Mouse (Mus musculus): ENCODE measurements at regions not wholly inside any gene's neighbourhood (a gene's known extent, or its start where the extent isn't known, plus 50 kb on each side); places are given as distances from the start of the nearest gene placed in this dataset.

DNA sequence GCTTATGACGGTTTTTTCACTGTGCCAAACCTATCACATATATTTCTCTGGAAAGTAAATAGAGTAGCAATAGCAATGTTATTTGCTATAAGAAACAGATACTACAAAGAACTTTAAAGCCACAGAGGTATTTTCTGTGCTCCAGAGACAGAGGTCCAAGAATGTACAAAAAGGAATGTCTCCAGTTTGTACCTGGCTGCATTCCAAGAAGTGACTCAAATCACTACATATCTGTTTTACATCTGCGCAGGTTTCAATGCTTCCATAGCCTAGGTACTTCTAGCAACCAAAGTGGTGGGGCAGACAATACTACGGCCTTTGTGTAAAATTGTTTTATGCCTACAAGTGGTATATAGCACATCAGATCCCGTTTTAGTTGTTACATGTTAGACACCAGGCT is 620.7 kb upstream of the Klf6 start:
- DNase-seq (ENCODE audit: low spot score) = no peak
- Histone ChIP-seq H3K9me3 (replicated peaks) (no peaks in the 10 kb centered on the region), H3K27me3 (ENCODE audit: low read depth, poor library complexity, severe bottlenecking) (no peaks in the 10 kb centered on the region), H3K4me3 (no peak overlapping the region), H3K27ac (no peak overlapping the region), H3K36me3 (no peaks in the 10 kb centered on the region), H3K4me1 (no peaks in the 10 kb centered on the region)
- WGBS = 89% methylated on average over 4 of the region's 4 CpGs

DNA sequence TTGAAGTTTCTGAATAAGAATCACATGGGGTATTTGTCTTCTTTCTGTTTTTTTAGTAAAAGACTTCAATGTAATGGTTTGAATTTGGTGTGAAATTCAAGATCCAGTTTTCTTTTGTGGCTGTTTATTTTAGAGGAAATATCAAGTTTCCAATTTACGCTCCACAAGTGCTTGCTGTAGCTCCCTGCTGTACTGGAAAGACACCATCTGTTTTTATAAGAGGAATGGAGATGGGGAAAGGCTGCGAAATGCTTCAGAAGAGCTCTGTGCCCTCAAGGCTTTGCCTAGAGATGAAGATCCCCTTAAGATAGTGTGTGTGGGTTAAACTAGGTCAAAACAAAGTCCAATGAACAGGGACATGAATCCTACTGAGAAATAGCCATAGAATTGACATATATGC is 618.5 kb upstream of the Klf6 start:
- Histone ChIP-seq H3K27ac (no peak overlapping the region), H3K27me3 (ENCODE audit: low read depth, poor library complexity, severe bottlenecking) (no peaks in the 10 kb centered on the region), H3K4me3 (no peak overlapping the region), H3K36me3 (no peaks in the 10 kb centered on the region), H3K9me3 (replicated peaks) (no peaks in the 10 kb centered on the region), H3K4me1 (no peaks in the 10 kb centered on the region)
- WGBS = 58% methylated on average over 2 of the region's 2 CpGs
- no peak for DNase-seq (ENCODE audit: low spot score)

DNA sequence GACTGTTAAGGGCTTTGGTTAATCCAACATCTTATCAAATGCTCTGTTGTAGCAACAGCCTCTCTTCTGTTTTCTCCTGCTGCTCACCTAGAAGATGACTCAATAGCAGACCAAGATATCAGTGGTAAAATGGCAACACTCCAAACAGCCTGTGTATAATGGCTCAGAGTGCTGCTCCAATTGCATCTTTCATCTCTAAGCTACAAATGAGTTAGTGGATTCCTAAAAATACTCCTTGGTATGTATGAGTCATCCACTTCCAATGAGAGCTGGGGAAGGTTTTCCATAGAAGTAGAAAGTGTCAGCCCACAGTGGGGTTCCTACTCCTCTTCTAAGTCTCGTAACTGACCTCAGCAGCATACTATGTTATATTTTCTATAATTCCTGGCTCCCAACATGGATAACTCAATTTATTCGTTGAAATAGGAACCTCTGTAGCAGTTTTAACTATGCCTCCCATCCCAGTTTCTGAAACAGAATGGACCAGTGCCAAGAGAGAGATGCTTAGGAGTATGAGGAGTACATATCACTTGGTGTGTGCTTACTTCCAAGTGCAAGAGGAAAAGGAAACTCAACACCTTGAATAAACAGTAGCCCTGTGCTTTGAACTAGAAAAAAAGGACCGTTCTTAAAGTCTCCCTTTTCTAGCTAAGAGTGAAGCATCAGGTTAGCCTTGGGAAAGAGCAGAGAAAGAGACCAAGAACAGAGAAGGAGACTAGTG is 612.5 kb upstream of the Klf6 start:
- no peaks in the 10 kb centered on the region for H3K9me3 ChIP-seq (replicated peaks)
- no peaks in the 10 kb centered on the region for H3K4me1 ChIP-seq
- DNase-seq (ENCODE audit: low spot score) = no peak
- no peaks in the 10 kb centered on the region for H3K27me3 ChIP-seq (ENCODE audit: low read depth, poor library complexity, severe bottlenecking)
- no peak overlapping the region for H3K4me3 ChIP-seq
- H3K27ac ChIP-seq = no peak overlapping the region
- no peaks in the 10 kb centered on the region for H3K36me3 ChIP-seq
- WGBS = 59% methylated on average over 3 of the region's 3 CpGs

DNA sequence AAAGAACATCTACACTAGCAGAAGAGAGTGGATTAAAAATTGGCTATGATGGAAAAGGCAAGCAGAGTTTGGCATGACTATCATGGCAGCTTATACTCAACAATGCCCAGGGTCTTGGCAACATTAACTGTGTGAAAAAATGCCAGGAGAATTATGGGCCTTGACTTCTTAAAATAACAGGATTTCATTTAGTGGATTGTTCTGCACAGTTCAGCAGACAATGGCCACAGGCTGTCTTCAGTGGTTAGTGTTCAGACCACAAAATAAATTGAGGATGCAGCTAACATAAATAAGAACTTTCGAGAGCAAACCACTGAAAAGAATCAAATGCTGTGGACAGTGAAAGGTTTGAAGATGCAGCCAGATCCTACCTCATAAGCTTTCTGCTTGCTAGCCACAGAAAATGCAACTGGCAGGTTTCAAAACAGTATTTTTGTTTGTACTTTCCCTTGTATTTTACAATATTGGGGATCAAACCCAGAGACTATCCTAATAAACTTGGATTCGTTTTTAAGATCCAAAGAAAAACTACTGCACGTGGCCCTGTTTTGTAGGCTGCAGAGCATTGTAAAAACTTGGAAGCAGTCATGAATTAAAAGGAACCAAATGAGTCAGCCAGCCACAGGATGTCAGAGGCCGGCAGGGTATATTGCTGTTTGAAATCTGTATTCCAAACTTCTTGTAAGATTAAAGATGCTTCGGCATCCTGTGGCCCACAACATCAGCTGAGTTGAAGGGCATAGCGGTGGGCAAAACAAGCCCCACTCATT is 603.2 kb upstream of the Klf6 start:
- no peaks in the 10 kb centered on the region for H3K9me3 ChIP-seq (replicated peaks)
- no peaks in the 10 kb centered on the region for H3K4me1 ChIP-seq
- H3K4me3 ChIP-seq = no peak overlapping the region
- H3K27me3 ChIP-seq (ENCODE audit: low read depth, poor library complexity, severe bottlenecking) = no peaks in the 10 kb centered on the region
- 86% methylated on average over 6 of the region's 6 CpGs for WGBS
- DNase-seq (ENCODE audit: low spot score) = no peak
- no peak overlapping the region for H3K27ac ChIP-seq
- no peaks in the 10 kb centered on the region for H3K36me3 ChIP-seq

DNA sequence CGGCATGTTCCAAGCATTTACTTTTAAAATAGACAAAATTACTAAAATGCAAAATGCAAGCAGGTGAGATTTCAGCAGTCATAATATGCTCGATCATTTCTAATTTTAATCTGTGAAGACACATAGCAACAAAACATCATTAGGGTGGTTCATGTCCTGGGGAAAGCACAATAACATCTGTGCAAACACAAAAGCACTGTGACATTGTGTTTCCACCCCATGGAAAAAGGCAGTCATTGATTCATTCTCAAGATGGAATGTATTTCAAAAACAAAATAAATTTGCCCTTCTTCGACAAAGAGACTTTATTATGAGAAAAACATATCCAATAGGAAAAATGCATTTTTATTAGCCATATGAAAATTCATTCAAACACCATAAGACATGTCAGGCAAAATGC is 601.5 kb upstream of the Klf6 start:
- DNase-seq (ENCODE audit: low spot score) = no peak
- Histone ChIP-seq H3K27ac (no peak overlapping the region), H3K9me3 (replicated peaks) (no peaks in the 10 kb centered on the region), H3K4me3 (no peak overlapping the region), H3K36me3 (no peaks in the 10 kb centered on the region), H3K4me1 (no peaks in the 10 kb centered on the region), H3K27me3 (ENCODE audit: low read depth, poor library complexity, severe bottlenecking) (no peaks in the 10 kb centered on the region)
- 88% methylated on average over 3 of the region's 3 CpGs for WGBS

DNA sequence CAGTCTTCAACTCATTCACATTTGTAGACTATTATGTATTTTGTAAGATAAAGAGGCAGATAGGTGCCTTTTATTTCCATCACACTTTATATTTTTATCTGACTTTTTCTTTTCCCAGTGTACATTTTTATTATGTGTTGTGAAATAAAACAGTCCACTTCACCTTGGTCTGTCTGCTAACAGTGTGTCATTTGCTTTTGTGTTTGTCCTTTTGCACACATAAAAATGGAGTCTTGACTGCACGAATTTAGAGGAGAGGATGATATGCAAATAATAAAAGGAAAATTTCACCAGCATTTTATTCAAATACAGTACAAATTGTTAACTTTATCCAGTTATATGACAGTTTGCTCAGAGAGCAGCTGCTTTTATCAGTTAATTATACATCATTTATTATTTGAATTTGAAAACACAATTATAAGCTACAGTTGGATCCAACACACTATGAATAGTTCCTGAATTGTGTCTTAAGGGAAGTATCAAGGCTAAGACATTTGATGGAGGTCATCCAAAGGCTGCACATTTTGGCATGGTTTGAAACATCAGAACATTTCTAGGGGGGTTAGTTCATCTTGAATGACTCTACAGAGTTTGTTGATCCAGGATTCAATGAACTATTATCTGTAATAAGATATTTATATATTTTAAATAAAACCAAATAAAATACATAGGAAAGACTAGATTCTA is 588.6 kb upstream of the Klf6 start:
- Histone ChIP-seq H3K4me1 (no peaks in the 10 kb centered on the region), H3K4me3 (no peak overlapping the region), H3K9me3 (replicated peaks) (no peaks in the 10 kb centered on the region), H3K27me3 (ENCODE audit: low read depth, poor library complexity, severe bottlenecking) (no peaks in the 10 kb centered on the region), H3K27ac (no peak overlapping the region), H3K36me3 (no peaks in the 10 kb centered on the region)
- 73% methylated on average over 1 of the region's 1 CpGs for WGBS
- no peak for DNase-seq (ENCODE audit: low spot score)

DNA sequence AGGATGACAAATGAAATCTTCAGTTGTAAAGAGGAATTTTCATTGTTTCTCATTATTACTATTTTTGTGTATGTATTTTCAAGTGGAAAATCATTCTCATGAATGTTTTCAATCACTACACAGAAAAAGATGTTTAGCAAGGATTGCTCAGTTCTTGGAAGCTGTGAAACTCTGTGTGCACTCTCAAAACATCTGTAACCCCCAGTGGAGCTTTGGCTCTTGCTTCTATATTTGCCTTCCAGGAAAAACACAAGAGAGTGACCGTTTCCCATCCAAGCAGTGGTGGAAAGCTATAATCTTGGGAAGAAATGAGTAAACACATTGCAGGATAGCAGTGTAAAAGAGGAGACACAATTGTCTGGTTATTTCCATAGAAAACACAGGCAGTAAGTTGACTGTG is 584.7 kb upstream of the Klf6 start:
- no peak overlapping the region for H3K4me3 ChIP-seq
- H3K27ac ChIP-seq = no peak overlapping the region
- H3K27me3 ChIP-seq (ENCODE audit: low read depth, poor library complexity, severe bottlenecking) = no peaks in the 10 kb centered on the region
- H3K36me3 ChIP-seq = no peaks in the 10 kb centered on the region
- no peak for DNase-seq (ENCODE audit: low spot score)
- WGBS = 85% methylated on average over 1 of the region's 1 CpGs
- H3K4me1 ChIP-seq = no peaks in the 10 kb centered on the region
- no peaks in the 10 kb centered on the region for H3K9me3 ChIP-seq (replicated peaks)

DNA sequence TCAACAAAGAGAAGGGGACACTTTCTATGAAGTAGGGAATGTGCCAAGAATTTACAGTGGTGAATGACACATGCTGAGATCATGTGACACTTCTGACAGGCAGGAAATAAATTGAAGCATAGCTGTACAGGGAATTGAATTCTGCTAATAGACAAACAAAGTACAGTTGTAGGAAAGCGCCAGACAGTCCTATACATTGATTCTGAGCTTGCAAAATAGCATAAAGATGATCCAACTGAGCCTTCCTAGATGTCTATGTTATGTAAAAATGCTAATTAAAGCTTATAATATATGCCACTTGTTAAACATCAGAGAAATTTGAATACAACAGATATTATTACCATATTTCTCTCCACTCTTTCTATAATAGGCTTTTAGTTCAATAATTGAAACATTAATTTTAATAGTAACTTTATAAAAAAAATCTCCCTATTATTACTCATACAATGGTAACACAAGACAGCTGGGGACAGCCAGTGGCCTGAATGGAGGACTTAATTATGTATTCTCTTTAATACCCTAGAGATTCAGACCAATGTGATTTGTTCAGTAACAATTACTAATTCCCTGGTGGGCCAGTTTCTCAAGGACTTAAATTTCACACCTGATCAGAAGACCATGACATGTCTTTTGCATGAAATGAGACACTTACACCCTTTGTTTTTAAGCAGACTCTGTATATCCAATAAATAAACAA is 571.4 kb upstream of the Klf6 start:
- Histone ChIP-seq H3K27ac (no peak overlapping the region), H3K4me3 (no peak overlapping the region), H3K4me1 (no peaks in the 10 kb centered on the region), H3K27me3 (ENCODE audit: low read depth, poor library complexity, severe bottlenecking) (no peaks in the 10 kb centered on the region), H3K9me3 (replicated peaks) (no peaks in the 10 kb centered on the region), H3K36me3 (no peaks in the 10 kb centered on the region)
- no peak for DNase-seq (ENCODE audit: low spot score)
- 93% methylated on average over 1 of the region's 1 CpGs for WGBS

DNA sequence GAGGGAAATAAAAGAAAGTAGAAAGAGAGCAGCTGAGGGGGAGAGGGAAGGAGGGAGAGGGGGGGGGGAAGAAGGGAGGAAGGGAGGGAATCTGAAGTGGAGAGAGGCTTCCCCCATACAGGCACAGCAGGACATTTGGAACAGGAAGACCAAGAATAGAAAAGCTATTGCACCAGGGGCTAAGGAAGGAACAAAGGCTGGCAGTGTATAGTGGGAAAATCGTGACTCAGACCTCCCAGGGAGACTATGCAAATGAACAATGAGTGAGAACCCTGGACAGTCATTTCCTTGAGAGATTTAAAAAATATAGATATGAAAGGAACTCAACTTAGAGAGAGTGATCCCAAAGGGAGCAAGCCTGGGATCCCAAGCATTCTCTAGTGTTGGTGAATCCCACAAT is 559.1 kb upstream of the Klf6 start:
- Histone ChIP-seq H3K36me3 (no peaks in the 10 kb centered on the region), H3K9me3 (replicated peaks) (no peaks in the 10 kb centered on the region), H3K4me1 (no peaks in the 10 kb centered on the region), H3K27ac (no peak overlapping the region), H3K27me3 (ENCODE audit: low read depth, poor library complexity, severe bottlenecking) (no peaks in the 10 kb centered on the region), H3K4me3 (no peak overlapping the region)
- no peak for DNase-seq (ENCODE audit: low spot score)
- 25% methylated on average over 1 of the region's 1 CpGs for WGBS

DNA sequence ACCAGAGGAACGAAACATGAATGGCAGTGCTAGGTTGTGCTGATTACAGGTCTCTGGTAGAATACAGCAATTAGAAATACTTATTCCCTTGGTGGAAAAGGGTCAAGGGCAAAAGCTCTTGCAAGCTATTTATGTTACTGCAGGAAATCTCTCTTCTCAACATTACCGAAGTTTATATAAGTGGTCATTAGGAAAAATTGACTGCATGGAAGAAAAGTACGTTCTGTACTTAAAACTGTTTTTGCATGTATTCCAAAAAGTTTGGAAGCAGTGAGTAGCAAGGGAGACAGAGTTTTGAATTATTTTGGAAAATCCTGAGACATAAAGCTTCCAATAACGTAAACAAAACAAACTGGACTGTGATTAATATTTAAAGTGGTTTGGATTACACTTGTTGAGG is 554.6 kb upstream of the Klf6 start:
- Histone ChIP-seq H3K9me3 (replicated peaks) (no peaks in the 10 kb centered on the region), H3K4me1 (no peaks in the 10 kb centered on the region), H3K4me3 (no peak overlapping the region), H3K36me3 (no peaks in the 10 kb centered on the region), H3K27ac (no peak overlapping the region), H3K27me3 (ENCODE audit: low read depth, poor library complexity, severe bottlenecking) (no peaks in the 10 kb centered on the region)
- WGBS = 79% methylated on average over 4 of the region's 4 CpGs
- DNase-seq (ENCODE audit: low spot score) = no peak

DNA sequence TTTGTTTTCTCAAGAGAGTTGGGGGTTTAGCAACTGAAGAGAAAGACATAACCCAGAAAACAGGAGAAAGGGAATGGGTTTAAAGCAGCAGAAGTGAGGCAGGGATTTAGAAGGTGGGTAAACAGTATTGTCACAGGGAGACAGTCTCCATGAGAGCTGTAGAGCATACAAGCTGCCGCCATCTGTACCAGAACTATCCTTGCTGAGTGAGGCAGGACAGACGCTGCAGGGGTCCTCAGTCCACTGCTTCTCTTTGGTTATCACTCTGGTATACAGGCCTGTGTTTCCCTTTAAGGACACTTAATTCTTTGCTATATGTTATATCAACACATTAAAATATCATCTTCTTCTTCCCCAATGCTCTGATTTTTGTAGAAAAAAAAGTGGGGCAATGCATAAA is 548.0 kb upstream of the Klf6 start:
- no peak for DNase-seq (ENCODE audit: low spot score)
- no peaks in the 10 kb centered on the region for H3K36me3 ChIP-seq
- no peak overlapping the region for H3K27ac ChIP-seq
- no peaks in the 10 kb centered on the region for H3K9me3 ChIP-seq (replicated peaks)
- no peak overlapping the region for H3K4me3 ChIP-seq
- H3K27me3 ChIP-seq (ENCODE audit: low read depth, poor library complexity, severe bottlenecking) = no peaks in the 10 kb centered on the region
- no peaks in the 10 kb centered on the region for H3K4me1 ChIP-seq
- 62% methylated on average over 2 of the region's 2 CpGs for WGBS

DNA sequence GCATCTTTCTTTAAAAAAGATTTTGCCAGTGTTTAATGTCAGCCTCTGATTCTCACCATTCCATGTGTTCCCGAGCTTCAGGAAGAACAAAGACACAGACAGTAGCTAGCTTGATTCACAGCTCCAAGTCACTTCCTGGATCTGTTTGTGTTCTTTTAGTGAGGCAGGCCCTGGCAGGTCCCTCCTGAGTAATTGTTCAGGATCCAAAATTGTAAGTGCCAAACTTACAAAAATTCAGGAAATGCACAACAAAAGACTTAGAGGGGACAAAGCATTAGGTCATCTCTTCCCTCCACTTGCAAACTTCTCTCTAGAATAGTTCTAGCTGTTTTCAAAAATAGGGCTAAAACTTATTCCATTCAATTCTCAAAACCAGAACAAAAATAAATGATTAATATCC is 546.3 kb upstream of the Klf6 start:
- Histone ChIP-seq H3K27ac (no peak overlapping the region), H3K9me3 (replicated peaks) (no peaks in the 10 kb centered on the region), H3K27me3 (ENCODE audit: low read depth, poor library complexity, severe bottlenecking) (no peaks in the 10 kb centered on the region), H3K4me3 (no peak overlapping the region), H3K4me1 (no peaks in the 10 kb centered on the region), H3K36me3 (no peaks in the 10 kb centered on the region)
- 54% methylated on average over 1 of the region's 1 CpGs for WGBS
- DNase-seq (ENCODE audit: low spot score) = no peak

Data from limb, embryonic 10.5 days (tissue).